Mouse (Mus musculus) kidney, adult 2 months (tissue): ENCODE measurements at regions not wholly inside any gene's neighbourhood (a gene's known extent, or its start where the extent isn't known, plus 50 kb on each side); places are given as distances from the start of the nearest gene placed in this dataset.

Source experiments
- CTCF ChIP-seq: fragments of 200-500 bp; conservative IDR thresholded peaks from 2 replicates; pipeline ENCODE4 v1.5.1; 2011; ENCODE audit warnings: low read depth, mild to moderate bottlenecking, control low read depth, low read length, moderate library complexity, mixed read lengths; ENCODE audit not compliant: insufficient read depth, insufficient read length
- POLR2A ChIP-seq: fragments of 200-500 bp; IDR thresholded peaks from one replicate; pipeline ENCODE4 v1.6.1; 2011; ENCODE audit warnings: low read depth, low read length, control low read depth

DNA sequence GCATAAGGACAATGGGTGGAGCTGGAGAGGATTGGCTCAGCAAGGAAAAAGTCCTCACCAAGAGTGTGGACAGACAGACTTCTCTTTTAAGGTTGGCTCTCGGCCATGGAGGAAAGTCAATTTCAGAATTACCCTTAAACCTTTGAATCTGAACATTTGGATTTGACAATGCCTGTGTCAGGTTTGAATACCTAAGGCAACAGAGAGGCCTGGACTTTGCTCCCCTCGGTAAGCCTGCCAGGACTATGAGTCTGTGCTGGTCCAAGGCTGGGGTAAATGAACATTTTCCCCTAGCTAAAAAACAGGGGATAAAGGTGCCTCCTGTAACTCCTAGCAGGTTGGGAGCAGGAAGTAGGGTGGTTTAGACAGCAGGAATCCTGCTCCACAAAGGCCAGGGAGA lies 68.8 kb upstream of the Slc6a6 start:
- TF ChIP-seq CTCF (no peak), POLR2A (no peak)
